Mouse (Mus musculus) neutrophil, adult 5-6 weeks (primary cell): ENCODE measurements at regions not wholly inside any gene's neighbourhood (a gene's known extent, or its start where the extent isn't known, plus 50 kb on each side); places are given as distances from the start of the nearest gene placed in this dataset.

Source experiments
- ATAC-seq: fragments of 151-379, 151-347 bp; 2 replicates; pipeline ENCODE4 v1.8.0; 2017; ENCODE audit warnings: mild to moderate bottlenecking, moderate TSS enrichment; ENCODE audit not compliant: insufficient number of reproducible peaks, poor library complexity, low FRiP score, severe bottlenecking; ENCODE audit errors: extremely low read depth

GRCm38 (mm10) chr5:97685443-97685842, 228.6 kb upstream of the Gk2 start:
- ATAC-seq, result no peak

- no peak for ATAC-seq
Measured at GRCm38 (mm10) chr5:97684592-97685258, 227.9 kb upstream of the Gk2 start.

- ATAC-seq, result no peak
Measured at GRCm38 (mm10) chr5:97669726-97670125, 212.9 kb upstream of the Gk2 start.

- ATAC-seq, result no peak
Measured at GRCm38 (mm10) chr5:97656167-97656924, 199.5 kb upstream of the Gk2 start.

- ATAC-seq, result no peak
Measured at GRCm38 (mm10) chr5:97655266-97655665, 198.4 kb upstream of the Gk2 start.

GRCm38 (mm10) chr5:97654414-97654813, 197.6 kb upstream of the Gk2 start:
- no peak for ATAC-seq

- no peak for ATAC-seq
Measured at GRCm38 (mm10) chr5:97642251-97642650, 185.4 kb upstream of the Gk2 start.

- no peak for ATAC-seq
Measured at GRCm38 (mm10) chr5:97641646-97642045, 184.8 kb upstream of the Gk2 start.

- no peak for ATAC-seq
Measured at GRCm38 (mm10) chr5:97636357-97636756, 179.5 kb upstream of the Gk2 start.

GRCm38 (mm10) chr5:97633766-97634165, 176.9 kb upstream of the Gk2 start:
- ATAC-seq, result no peak

- no peak for ATAC-seq
Measured at GRCm38 (mm10) chr5:97632791-97633190, 176.0 kb upstream of the Gk2 start.

GRCm38 (mm10) chr5:97625200-97625599, 168.4 kb upstream of the Gk2 start:
- ATAC-seq, result no peak

GRCm38 (mm10) chr5:97619890-97620289, 163.1 kb upstream of the Gk2 start:
- ATAC-seq, result no peak

- ATAC-seq, result no peak
Measured at GRCm38 (mm10) chr5:97618411-97618810, 161.6 kb upstream of the Gk2 start.

- ATAC-seq, result no peak
Measured at GRCm38 (mm10) chr5:97602176-97602575, 145.4 kb upstream of the Gk2 start.

- ATAC-seq, result no peak
Measured at GRCm38 (mm10) chr5:97601384-97601783, 144.6 kb upstream of the Gk2 start.

- no peak for ATAC-seq
Measured at GRCm38 (mm10) chr5:97598741-97599140, 141.9 kb upstream of the Gk2 start.

GRCm38 (mm10) chr5:97595916-97596315, 139.1 kb upstream of the Gk2 start:
- no peak for ATAC-seq

- ATAC-seq, result no peak
Measured at GRCm38 (mm10) chr5:97594081-97594480, 137.3 kb upstream of the Gk2 start.

GRCm38 (mm10) chr5:97582509-97582908, 125.7 kb upstream of the Gk2 start:
- ATAC-seq, result no peak

GRCm38 (mm10) chr5:97565486-97565885, 108.7 kb upstream of the Gk2 start:
- ATAC-seq, result no peak
